Mouse (Mus musculus) c-Kit-positive CD71-positive TER-119-positive erythroid progenitor cells, embryonic 14.5 days (primary cell): ENCODE data around the gene Map4k4.

Experiments used
- DNase-seq: peaks from one replicate; pipeline ENCODE4 v3.0.0-alpha.2; 2013; ENCODE audit warnings: low spot score

Map4k4 gene

GRCm38 (mm10) chr1:39900181-39901005, at the start of gene Map4k4:
Gene Map4k4 (plus strand): TSS chr1:39900913.
- no peak for DNase-seq

GRCm38 (mm10) chr1:39855949-39856348, 44.8 kb upstream of the Map4k4 start:
- no peak for DNase-seq

GRCm38 (mm10) chr1:39856795-39857447, 43.8 kb upstream of the Map4k4 start:
- DNase-seq: no peak

GRCm38 (mm10) chr1:39857448-39857820, 43.3 kb upstream of the Map4k4 start:
- DNase-seq: no peak

GRCm38 (mm10) chr1:39859213-39859612, 41.5 kb upstream of the Map4k4 start:
- DNase-seq: no peak

GRCm38 (mm10) chr1:39866367-39867141, 34.2 kb upstream of the Map4k4 start:
- no peak for DNase-seq

- no peak for DNase-seq
Measured at GRCm38 (mm10) chr1:39867142-39867525, 33.6 kb upstream of the Map4k4 start.

- DNase-seq: no peak
Measured at GRCm38 (mm10) chr1:39867966-39868593, 32.6 kb upstream of the Map4k4 start.

- no peak for DNase-seq
Measured at GRCm38 (mm10) chr1:39868825-39869571, 31.7 kb upstream of the Map4k4 start.

GRCm38 (mm10) chr1:39869721-39870201, 31.0 kb upstream of the Map4k4 start:
- DNase-seq: no peak

GRCm38 (mm10) chr1:39877981-39878380, 22.7 kb upstream of the Map4k4 start:
- DNase-seq: no peak

GRCm38 (mm10) chr1:39882505-39882904, 18.2 kb upstream of the Map4k4 start:
- DNase-seq: no peak

- no peak for DNase-seq
Measured at GRCm38 (mm10) chr1:39884803-39885515, 15.8 kb upstream of the Map4k4 start.

- no peak for DNase-seq
Measured at GRCm38 (mm10) chr1:39887997-39888396, 12.7 kb upstream of the Map4k4 start.

- no peak for DNase-seq
Measured at GRCm38 (mm10) chr1:39889429-39889828, 11.3 kb upstream of the Map4k4 start.

GRCm38 (mm10) chr1:39889973-39890372, 10.7 kb upstream of the Map4k4 start:
- no peak for DNase-seq

- DNase-seq: no peak
Measured at GRCm38 (mm10) chr1:39893153-39893880, 7.4 kb upstream of the Map4k4 start.

- DNase-seq: no peak
Measured at GRCm38 (mm10) chr1:39895097-39895496, 5.6 kb upstream of the Map4k4 start.

GRCm38 (mm10) chr1:39895506-39895905, 5.2 kb upstream of the Map4k4 start:
- DNase-seq: no peak

GRCm38 (mm10) chr1:39896581-39896980, 4.1 kb upstream of the Map4k4 start:
- DNase-seq: no peak
